Mouse (Mus musculus) cerebellum, postnatal 25 days (tissue): ENCODE measurements around the gene Phldb2.

ENCODE experiments used
- DNase-seq, 2 experiments: peaks; one replicate each; pipeline ENCODE4 v3.0.0; 2021; ENCODE audit warnings: mixed read lengths in 2 of 2

Gene Phldb2

GRCm38 (mm10) chr16:45837541-45838342 lies 115.7 kb downstream of the Phldb2 start:
- DNase-seq, result no peak

- DNase-seq, result no peak
Observed at GRCm38 (mm10) chr16:45832747-45833108, 120.7 kb downstream of the Phldb2 start.

DNA sequence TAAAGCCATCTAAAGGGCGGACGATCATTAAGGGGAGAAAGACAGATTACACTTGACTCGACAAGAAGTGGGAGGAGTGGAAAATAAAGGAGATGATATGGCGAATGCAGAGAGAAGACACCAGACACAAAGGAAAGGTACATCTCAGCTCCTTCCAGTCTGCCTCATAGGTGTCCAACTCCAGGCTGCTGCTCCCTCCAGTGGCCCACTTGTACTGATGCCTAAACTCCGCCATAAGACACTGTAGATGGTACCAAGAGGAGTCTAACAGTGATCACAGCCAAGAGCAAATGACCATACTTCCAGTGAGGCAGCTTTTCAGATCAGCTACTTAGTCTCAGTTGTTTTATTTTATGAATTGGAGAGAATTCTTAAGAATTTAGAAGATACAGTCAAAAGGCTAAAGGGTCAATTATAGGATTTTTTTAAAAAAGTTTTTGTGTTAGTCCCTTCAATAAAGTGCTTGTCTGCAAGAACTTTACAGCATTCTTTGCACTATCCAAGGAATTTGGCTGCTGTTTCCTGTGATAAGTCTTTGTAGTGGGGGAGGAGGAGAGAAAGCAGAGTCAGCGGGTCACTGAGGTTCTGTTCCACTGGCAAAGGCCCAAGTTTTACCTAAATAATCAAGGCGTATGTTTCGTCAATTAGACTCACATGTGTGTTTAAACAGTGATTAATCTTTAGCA lies 121.2 kb downstream of the Phldb2 start:
- DNase-seq, result peak in 1 of 2 experiments; percentile 7

- DNase-seq, result no peak
Observed at GRCm38 (mm10) chr16:45831094-45831872, 122.1 kb downstream of the Phldb2 start.

DNA sequence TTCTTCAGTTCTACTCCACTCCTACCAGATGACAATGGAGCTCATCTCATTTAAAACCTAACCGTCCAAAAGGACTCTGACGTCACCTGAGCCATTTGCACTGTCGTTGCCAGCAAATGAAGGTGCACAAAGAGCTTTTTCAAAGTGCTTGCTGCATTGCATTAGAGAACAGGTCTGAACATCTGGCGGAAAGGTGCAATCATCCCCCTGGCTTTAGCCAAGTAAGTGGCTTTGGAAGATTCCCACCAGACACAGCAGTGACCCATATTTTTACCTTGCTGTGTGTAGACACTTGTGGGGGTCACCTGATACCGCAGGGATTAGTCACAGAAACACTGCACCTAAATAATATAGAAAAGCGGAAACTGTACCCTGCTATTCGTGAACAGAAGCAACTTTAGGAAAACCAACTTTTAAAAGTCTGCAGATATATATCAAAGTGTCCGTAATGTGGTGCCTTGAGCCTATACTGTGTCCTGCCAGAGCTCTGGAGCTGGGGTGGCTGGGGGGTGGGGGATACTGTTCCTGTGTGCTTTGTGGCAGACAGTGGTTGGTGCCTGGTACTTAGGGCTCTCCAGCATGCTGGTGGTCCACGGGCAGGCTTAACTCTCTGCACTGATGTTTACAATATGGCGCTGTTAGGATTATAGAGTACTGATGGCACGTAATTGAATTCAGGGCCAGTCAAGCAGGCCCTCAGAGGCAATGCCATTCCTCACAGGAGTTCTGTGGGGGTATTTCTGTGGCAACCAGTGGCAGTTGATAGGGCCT lies 123.1 kb downstream of the Phldb2 start:
- DNase-seq, result no peak

- DNase-seq, result no peak
Observed at GRCm38 (mm10) chr16:45825309-45825708, 128.1 kb downstream of the Phldb2 start.

DNA sequence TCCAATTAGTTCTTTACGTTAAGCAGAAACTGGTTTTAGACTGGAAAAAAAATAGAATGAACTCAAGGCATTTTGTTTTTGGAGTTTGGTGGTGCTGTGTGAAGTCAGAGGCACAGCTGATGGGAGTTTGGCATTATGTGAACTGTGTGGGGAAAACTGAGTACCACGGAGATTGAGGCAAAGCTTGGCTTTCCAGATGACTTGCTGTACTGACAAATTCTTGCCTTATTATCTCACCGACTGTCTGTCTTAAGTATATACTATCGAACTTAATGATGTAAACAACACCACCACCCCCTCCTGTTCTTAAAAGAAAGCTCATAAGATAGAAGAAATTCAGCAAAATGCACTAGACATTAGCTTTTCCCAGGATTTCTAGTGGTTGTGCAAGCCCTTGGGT lies 129.4 kb downstream of the Phldb2 start:
- no peak for DNase-seq

- DNase-seq, result no peak
Observed at GRCm38 (mm10) chr16:45819911-45820310, 133.5 kb downstream of the Phldb2 start.

DNA sequence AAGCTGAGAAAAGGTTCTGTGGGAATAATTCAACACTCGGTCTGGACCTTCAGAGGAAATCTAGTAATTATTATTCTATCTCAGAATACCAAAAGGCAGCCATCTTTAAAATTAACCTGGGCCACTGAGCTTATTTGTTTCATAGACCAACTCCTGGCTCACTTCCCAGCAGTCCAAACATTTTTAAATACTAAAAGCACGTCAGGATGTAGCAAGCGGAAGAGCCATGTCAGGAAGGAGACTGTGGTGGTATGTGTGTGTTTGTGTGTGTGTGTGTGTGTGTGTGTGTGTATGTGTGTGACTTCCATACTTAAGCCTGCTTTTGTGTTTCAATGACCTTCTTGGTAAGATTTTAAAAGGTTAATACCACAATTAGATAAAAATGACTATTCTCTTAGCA lies 135.6 kb downstream of the Phldb2 start:
- no peak for DNase-seq

DNA sequence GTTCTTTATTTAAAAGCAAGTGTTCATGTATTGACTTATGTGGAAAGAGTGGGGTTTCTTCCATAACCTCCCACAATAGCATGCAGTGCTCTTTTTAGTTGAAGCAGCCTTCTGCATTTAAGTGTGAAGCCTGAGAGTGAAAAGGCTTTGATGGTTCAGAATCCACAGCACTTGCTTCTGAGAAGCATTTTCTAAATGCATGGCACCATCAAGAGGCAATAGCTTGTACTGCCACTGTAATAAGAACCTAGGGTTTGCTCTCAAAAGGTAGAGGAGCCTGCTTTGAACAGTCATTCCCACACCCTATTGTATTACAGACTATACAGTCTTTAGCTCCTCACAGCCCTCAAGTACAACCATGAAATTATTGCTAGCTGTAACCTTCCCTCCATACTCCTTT lies 136.7 kb downstream of the Phldb2 start:
- DNase-seq, result peak in 1 of 2 experiments; percentile 37

- DNase-seq, result no peak
Observed at GRCm38 (mm10) chr16:45814611-45815010, 138.8 kb downstream of the Phldb2 start.

DNA sequence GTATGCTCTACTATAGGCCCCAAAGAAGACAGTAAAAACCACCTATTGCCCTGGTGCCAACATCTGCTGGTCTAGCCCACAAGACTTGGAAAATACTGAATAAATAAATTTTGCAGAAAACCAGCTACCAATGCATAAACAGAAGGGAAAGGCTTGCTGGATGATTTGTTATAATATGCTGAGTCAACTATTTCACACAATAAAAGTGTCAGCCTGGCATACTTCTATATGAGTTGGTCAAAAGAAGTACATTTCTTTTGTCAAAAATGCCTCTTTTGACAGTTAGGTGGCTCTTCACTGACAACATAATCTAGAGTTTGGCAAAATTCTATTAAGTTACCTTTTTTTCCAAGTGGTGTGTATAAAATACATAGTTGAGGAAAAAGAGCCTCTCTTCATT lies 141.6 kb downstream of the Phldb2 start:
- no peak for DNase-seq

DNA sequence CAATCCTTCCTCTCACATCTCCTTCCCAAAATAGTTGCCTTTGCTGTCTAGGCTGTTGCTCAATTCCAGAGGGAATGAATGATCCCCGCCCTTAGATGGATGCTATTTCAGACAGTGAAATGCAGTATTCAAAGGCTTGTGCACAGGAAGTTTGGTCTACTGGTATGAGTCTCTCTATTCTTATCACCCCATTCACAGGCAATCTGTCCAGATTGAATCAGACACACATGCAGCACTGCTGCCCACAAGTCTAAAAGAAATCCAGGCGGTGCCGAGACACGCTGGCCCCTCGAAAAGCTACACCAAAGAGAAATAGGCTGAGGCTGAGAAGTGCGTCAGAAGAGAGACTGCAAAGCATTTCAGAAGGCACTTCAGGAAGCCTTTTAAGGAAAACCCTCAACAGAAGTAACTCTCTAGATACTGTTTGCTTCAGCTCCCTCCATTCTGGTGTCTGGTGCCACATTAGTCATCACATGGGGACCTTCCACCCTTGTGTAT lies 142.5 kb downstream of the Phldb2 start:
- DNase-seq, result no peak

GRCm38 (mm10) chr16:45810155-45810554 lies 143.2 kb downstream of the Phldb2 start:
- no peak for DNase-seq

DNA sequence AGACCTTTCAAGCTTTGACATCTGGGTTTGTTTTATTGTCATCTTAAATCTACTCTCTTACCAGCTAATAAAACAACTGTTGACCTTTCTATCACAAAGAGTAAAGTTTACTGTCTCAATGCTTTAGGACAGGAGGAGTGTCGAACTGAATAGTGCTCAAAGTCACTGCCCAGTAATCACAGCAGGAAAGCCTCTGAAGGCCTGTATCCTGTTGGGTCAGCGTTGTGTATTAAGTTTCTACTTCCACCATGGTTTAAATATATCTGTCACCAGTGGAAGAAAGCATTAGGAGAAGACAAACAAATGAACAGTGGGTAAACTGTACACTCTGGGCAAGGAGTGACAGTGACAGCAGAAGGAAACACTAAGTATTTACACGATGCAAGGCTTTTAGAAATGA lies 148.7 kb downstream of the Phldb2 start:
- DNase-seq, result no peak

GRCm38 (mm10) chr16:45800406-45800805 lies 153.0 kb downstream of the Phldb2 start:
- DNase-seq, result no peak

- DNase-seq, result no peak
Observed at GRCm38 (mm10) chr16:45799150-45799549, 154.2 kb downstream of the Phldb2 start.

DNA sequence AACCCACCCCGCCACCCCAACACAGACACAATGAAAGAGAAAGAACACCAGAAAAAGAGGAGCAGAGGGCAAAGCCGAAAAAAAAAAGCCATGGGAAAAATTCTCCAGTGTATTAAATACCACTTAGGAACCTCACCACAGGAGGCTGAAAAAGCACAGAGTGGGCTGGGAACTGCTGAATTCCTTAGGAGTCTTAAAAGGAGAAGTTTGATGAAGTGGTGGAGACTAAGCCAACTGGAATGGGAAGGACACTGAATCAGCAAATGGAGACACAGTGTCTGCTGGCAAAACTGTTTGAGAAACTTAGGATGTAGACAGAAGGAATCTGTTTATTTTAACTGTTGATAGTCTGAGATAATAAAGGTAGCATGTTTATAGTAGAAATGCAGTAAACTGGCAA lies 154.8 kb downstream of the Phldb2 start:
- no peak for DNase-seq

- DNase-seq, result no peak
Observed at GRCm38 (mm10) chr16:45796815-45797214, 156.6 kb downstream of the Phldb2 start.

- no peak for DNase-seq
Observed at GRCm38 (mm10) chr16:45795188-45795693, 158.2 kb downstream of the Phldb2 start.

GRCm38 (mm10) chr16:45792781-45793180 lies 160.6 kb downstream of the Phldb2 start:
- DNase-seq, result no peak

DNA sequence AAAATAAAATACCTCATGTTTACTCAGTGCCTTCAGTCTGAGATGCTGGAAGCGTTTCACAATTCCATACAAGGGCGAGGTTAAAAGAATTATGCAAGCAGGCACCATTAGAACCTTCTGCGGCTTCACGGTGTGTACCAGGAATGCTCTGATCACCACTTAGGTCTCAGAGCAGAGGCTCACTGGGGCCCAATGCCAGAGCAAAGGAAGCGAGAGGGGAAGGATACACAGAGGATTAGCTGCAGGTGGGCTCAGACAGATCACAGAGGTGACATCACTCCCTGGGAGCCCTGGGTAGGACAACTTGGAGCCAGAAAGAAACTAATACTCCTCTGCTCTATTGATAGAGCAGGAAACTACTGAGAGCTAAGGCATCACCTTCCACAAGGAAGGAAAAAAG lies 162.1 kb downstream of the Phldb2 start:
- DNase-seq, result peak; percentile 13 to 39
